ENCODE assay signal across 9 mouse cellular contexts in the genomic region with DNA sequence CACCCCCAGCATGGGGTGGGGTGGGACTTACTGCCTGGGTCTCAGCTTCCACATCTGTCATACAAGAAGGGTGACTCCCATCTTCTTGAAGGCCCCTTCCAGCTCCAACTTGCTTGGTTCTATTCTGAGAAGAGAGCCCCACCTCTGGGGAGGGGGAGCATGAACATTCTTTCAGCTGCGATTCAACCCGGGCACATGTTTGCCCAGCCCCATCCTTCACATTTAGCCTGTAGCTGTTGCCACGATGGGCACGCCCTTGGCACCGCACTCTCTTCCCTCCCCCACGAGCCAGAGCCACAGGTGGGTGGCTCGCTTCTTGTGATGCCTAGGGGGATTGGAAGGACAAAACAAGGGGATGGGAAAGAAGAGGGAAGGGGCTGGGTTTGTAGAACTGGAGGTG. TPM values are rescaled to one million over a fixed set of nuclear protein-coding genes. Genes with fewer than 3 reads are reported as not detected.
DNase-seq lines count a peak whose midpoint lies in the region; ATAC-seq lines count a peak whose summit lies in the region.
"Had no signal": no experiment of that assay in that cellular context is flagged by ENCODE, and none has a peak within 500 bp of the region (broad histone marks: within the 10 kb centered on the region; RNA-seq: fewer than 3 reads in every experiment).

No protein-coding gene starts in this region.

- H3K36me3 ChIP-seq in heart, embryonic 11.5 days (ENCODE audit: control insufficient read depth, insufficient read depth, low read length): no peaks in the 10 kb centered on the region
- H3K36me3 ChIP-seq in midbrain, embryonic 10.5 days: no peaks in the 10 kb centered on the region
- H3K36me3 ChIP-seq in midbrain, embryonic 14.5 days (ENCODE audit: control insufficient read depth, insufficient read depth, low read length): no peaks in the 10 kb centered on the region
- no peaks in the 10 kb centered on the region for H3K36me3 ChIP-seq in hindbrain, embryonic 14.5 days (replicated peaks; ENCODE audit: control insufficient read depth, insufficient read depth)
- no peaks in the 10 kb centered on the region for H3K36me3 ChIP-seq in stomach, embryonic 16.5 days (ENCODE audit: control insufficient read depth, insufficient read depth, low read length)

- peaks cover 40% of the 10 kb centered on the region for H3K4me1 ChIP-seq in heart, embryonic 11.5 days (ENCODE audit: control insufficient read depth, insufficient read depth, low read length)
- peaks cover 73% of the 10 kb centered on the region for H3K4me1 ChIP-seq in midbrain, embryonic 10.5 days
- peaks cover 32% of the 10 kb centered on the region for H3K4me1 ChIP-seq in midbrain, embryonic 14.5 days (ENCODE audit: control insufficient read depth, insufficient read depth, low read length)
- H3K4me1 ChIP-seq in hindbrain, embryonic 14.5 days (replicated peaks; ENCODE audit: control insufficient read depth, insufficient read depth, low read length): peaks cover 35% of the 10 kb centered on the region
- H3K4me1 ChIP-seq in stomach, embryonic 16.5 days (ENCODE audit: control insufficient read depth, insufficient read depth, low read length): peaks cover 56% of the 10 kb centered on the region

- no peak for DNase-seq in heart, postnatal 14 days
- DNase-seq in midbrain, embryonic 10.5 days (ENCODE audit: low spot score): no peak
- no peak for DNase-seq in midbrain, embryonic 14.5 days
- DNase-seq in hindbrain, embryonic 14.5 days (ENCODE audit: low spot score): no peak
- DNase-seq in left cerebral cortex, postnatal 14 days (ENCODE audit: low spot score in 2 of 2): no peak
- no peak for DNase-seq in left cerebral cortex, adult 9 months (ENCODE audit: low spot score in 2 of 2)

- peak overlapping the region; percentile 91 for H3K4me2 ChIP-seq in heart, embryonic 11.5 days
- H3K4me2 ChIP-seq in midbrain, embryonic 14.5 days (ENCODE audit: low read length): no peak overlapping the region
- peak overlapping the region; percentile 92 for H3K4me2 ChIP-seq in hindbrain, embryonic 14.5 days (replicated peaks)
- no peak overlapping the region for H3K4me2 ChIP-seq in stomach, embryonic 16.5 days (ENCODE audit: low read depth, low read length)

- WGBS in heart, embryonic 11.5 days (ENCODE audit: insufficient replicate concordance): 21% methylated on average over 7 of the region's 7 CpGs
- WGBS in midbrain, embryonic 10.5 days: 8% methylated on average over 7 of the region's 7 CpGs
- 14% methylated on average over 7 of the region's 7 CpGs for WGBS in midbrain, embryonic 14.5 days
- WGBS in hindbrain, embryonic 14.5 days: 15% methylated on average over 7 of the region's 7 CpGs
- 30% methylated on average over 7 of the region's 7 CpGs for WGBS in stomach, embryonic 16.5 days

- H3K27ac ChIP-seq in heart, embryonic 11.5 days (ENCODE audit: low read depth, low read length): no peak overlapping the region
- H3K27ac ChIP-seq in midbrain, embryonic 10.5 days (replicated peaks): 0 out of 2 replicates have a peak overlapping the region, but pooled peaks have one; percentile 13
- no peak overlapping the region for H3K27ac ChIP-seq in midbrain, embryonic 14.5 days (replicated peaks; ENCODE audit: low read depth, low read length)
- H3K27ac ChIP-seq in hindbrain, embryonic 14.5 days: no peak overlapping the region
- peak overlapping the region; percentile 22; the same call in 1 of the 2 replicates for H3K27ac ChIP-seq in stomach, embryonic 16.5 days (ENCODE audit: low read length)

- no peak for ATAC-seq in heart, embryonic 11.5 days (replicated peaks; ENCODE audit: insufficient number of reproducible peaks, low FRiP score, low TSS enrichment)
- no peak for ATAC-seq in midbrain, embryonic 14.5 days (ENCODE audit: low FRiP score, low TSS enrichment)
- ATAC-seq in hindbrain, embryonic 14.5 days (ENCODE audit: low FRiP score): no peak
- 0 out of 2 replicates have a peak, but pooled peaks have one; percentile 5 for ATAC-seq in stomach, embryonic 16.5 days (ENCODE audit: insufficient read depth, low FRiP score)

- 0 out of 2 replicates have a peak, but pooled peaks cover 8% of the 10 kb centered on the region for H3K27me3 ChIP-seq in heart, embryonic 11.5 days (ENCODE audit: control insufficient read depth, insufficient read depth, low read length)
- H3K27me3 ChIP-seq in midbrain, embryonic 10.5 days (ENCODE audit: low read depth, poor library complexity, severe bottlenecking): peaks cover 83% of the 10 kb centered on the region
- peaks cover 27% of the 10 kb centered on the region for H3K27me3 ChIP-seq in midbrain, embryonic 14.5 days (ENCODE audit: control insufficient read depth, insufficient read depth, low read length)
- peaks cover 43% of the 10 kb centered on the region for H3K27me3 ChIP-seq in hindbrain, embryonic 14.5 days (ENCODE audit: control insufficient read depth, insufficient read depth, low read length)
- H3K27me3 ChIP-seq in stomach, embryonic 16.5 days (ENCODE audit: control insufficient read depth, insufficient read depth, low read length): no peaks in the 10 kb centered on the region

- H3K4me3 ChIP-seq in heart, embryonic 11.5 days (ENCODE audit: low read depth, low read length): no peak overlapping the region
- H3K4me3 ChIP-seq in midbrain, embryonic 10.5 days: peak overlapping the region; percentile 60
- H3K4me3 ChIP-seq in midbrain, embryonic 14.5 days (replicated peaks; ENCODE audit: low read depth, low read length): no peak overlapping the region
- no peak overlapping the region for H3K4me3 ChIP-seq in hindbrain, embryonic 14.5 days (replicated peaks; ENCODE audit: low read length)
- H3K4me3 ChIP-seq in stomach, embryonic 16.5 days (replicated peaks; ENCODE audit: low read length): no peak overlapping the region

- intact Hi-C loops in heart, postnatal 14 days (cut with DNase I): no loop called here
- intact Hi-C loops in left cerebral cortex, postnatal 14 days (cut with DNase I): loop anchor here (5.0 kb wide), 3 partner anchors 38 to 147 kb away; no protein-coding TSS in a partner anchor

- H3K9me3 ChIP-seq in heart, embryonic 11.5 days (replicated peaks; ENCODE audit: control insufficient read depth, low read length): no peaks in the 10 kb centered on the region
- no peaks in the 10 kb centered on the region for H3K9me3 ChIP-seq in midbrain, embryonic 10.5 days (replicated peaks)
- H3K9me3 ChIP-seq in midbrain, embryonic 14.5 days (ENCODE audit: control insufficient read depth, low read length): no peaks in the 10 kb centered on the region
- H3K9me3 ChIP-seq in hindbrain, embryonic 14.5 days (ENCODE audit: control insufficient read depth, low read length): no peaks in the 10 kb centered on the region
- no peaks in the 10 kb centered on the region for H3K9me3 ChIP-seq in stomach, embryonic 16.5 days (replicated peaks; ENCODE audit: control insufficient read depth, low read length)

- H3K9ac ChIP-seq in heart, embryonic 11.5 days (ENCODE audit: low read depth, low read length): no peak overlapping the region
- no peak overlapping the region for H3K9ac ChIP-seq in midbrain, embryonic 14.5 days (replicated peaks; ENCODE audit: low read length)
- H3K9ac ChIP-seq in hindbrain, embryonic 14.5 days: no peak overlapping the region
- no peak overlapping the region; the same call in 1 of the 2 replicates for H3K9ac ChIP-seq in stomach, embryonic 16.5 days (ENCODE audit: low read length)

RNA-seq across cellular contexts. Expression of a gene that starts 40.8 kb away (rescaled TPM):
- polyA plus RNA-seq in heart, embryonic 11.5 days (2014; fragmentation: Nextera tagmentation; extraction: Ambion mirVana): 12.9 and 16.0 TPM in 2 replicates
- 1 to 10 TPM; 6.5 to 9.2 TPM for total RNA-seq in heart, postnatal 14 days (2021)
- polyA plus RNA-seq in midbrain, embryonic 10.5 days (2016; fragmentation: Nextera tagmentation; extraction: Ambion mirVana): 14.6 and 15.7 TPM in 2 replicates
- 12.3 and 14.0 TPM in 2 replicates for polyA plus RNA-seq in midbrain, embryonic 14.5 days (2014; fragmentation: Nextera tagmentation; extraction: Ambion mirVana)
- polyA plus RNA-seq in hindbrain, embryonic 14.5 days (2014; fragmentation: Nextera tagmentation; extraction: Ambion mirVana): 11.8 and 11.9 TPM in 2 replicates
- polyA plus RNA-seq in stomach, embryonic 16.5 days (2015; fragmentation: Nextera tagmentation; extraction: Ambion mirVana): 20.6 and 22.1 TPM in 2 replicates
- total RNA-seq in left cerebral cortex, postnatal 14 days (2021): 10 to 100 TPM; 31.4 to 35.5 TPM
- total RNA-seq: megakaryocyte, adult 5-6 weeks had no signal

Comparison
In these comparisons a context has a peak if more than half of its experiments do, and no peak if none do; other contexts are left out.
1. H3K27ac ChIP-seq: peak in midbrain, embryonic 10.5 days (single experiment) and stomach, embryonic 16.5 days (single experiment); none in heart, embryonic 11.5 days (single experiment), midbrain, embryonic 14.5 days (single experiment) and hindbrain, embryonic 14.5 days (single experiment).
2. H3K4me2 ChIP-seq: peak in heart, embryonic 11.5 days (single experiment) and hindbrain, embryonic 14.5 days (single experiment); none in midbrain, embryonic 14.5 days (single experiment) and stomach, embryonic 16.5 days (single experiment).